Mouse (Mus musculus): ENCODE results near the gene Sept14.

- TF ChIP-seq CTCF (IDR thresholded peaks at IDR 0.05; ENCODE audit: control insufficient read depth, insufficient read depth, low read length) (no peak), POLR2A (IDR thresholded peaks at IDR 0.05; ENCODE audit: borderline replicate concordance, control insufficient read depth, low read depth, low read length) (no peak)
Observed at GRCm38 (mm10) chr5:129740976-129741375, 32.7 kb upstream of the Sept14 start.
